Mouse (Mus musculus) T-helper 2 cell (primary cell): ENCODE measurements around the gene Sqor.

ENCODE experiments used
- in situ Hi-C: fragments of 300-600 bp; cut with MboI, MseI; formaldehyde crosslinking; loops from one replicate; pipeline ENCODE4 v1.15.1; 2025; ENCODE audit warnings: high pct_unique_total_duplicates

Sqor gene

DNA sequence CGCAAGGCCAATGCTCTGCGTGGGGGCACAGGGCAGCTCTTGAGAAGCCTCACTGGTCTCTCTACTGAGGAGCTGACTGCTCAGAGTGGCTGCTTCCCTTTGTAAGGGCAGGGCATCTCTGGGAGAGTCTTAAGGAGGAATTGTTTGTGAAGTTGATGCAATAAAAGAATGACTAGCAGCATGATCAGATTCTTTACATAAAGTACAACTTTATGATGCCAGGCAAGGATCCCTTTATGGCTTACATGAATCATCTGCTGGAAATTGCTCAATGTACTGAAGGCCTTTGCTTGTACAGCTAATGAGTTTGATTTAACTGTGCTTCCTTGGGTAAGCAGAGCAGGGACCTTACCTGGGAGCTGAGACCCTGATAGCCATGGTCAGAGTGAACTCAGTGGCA is 18.7 kb downstream of the Sqor start:
- in situ Hi-C loops = no loop called here

DNA sequence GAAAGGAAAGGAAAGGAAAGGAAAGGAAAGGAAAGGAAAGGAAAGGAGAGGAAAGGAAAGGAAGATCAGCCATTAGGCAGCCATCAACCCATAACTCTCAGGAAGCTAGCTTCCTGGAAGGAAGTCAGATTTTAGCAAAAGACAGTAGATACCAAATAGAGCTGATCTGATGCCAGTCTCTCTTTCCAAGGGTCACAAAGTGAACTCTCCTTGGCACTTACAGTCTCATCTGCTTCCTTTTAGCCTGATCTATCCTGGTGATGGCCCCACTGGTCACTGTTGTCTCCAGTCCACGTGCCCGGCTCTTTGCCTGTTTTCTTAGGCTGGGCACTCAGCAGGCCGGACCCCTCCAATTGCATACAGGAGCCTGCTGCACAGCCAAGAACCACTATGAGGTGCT is 19.7 kb downstream of the Sqor start:
- in situ Hi-C loops = no loop called here

DNA sequence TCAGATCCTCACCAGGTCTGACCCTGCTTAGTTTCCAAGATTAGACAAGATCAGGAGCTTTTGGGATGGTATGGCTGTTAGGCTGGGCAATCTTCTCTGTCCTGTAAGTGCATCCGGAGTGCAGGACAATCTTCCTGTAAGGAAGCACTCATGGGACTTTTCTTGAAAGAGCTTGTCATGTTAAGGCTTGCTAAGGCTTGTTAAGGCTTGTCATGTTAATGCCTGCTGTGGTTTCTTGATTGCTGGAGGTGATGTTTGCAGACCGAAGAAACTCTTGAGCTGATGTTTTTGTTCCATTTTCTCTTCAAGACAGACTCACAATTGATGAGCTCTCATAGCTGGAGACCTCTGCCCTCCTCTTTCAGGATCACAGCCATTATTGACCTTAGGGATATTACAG is 21.1 kb downstream of the Sqor start:
- in situ Hi-C loops = no loop called here

DNA sequence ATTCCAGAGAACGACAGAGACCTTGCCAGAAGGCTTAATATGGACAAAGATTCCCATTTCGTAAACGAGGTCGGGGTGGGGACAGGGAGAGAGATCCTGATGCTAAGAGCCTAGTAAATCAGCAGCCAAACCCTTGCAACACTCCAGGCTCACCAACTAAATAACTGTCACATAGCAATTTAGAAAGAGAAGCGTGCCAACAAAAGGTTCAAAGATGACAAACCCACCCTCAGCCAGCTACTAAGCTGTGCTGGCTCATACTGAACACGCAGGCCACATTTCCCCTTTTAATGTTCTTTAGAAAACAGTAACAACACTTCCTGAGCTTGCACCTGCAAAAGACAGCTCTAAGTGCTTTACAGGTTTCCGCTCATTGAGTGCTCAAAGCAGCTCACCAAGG is 24.3 kb downstream of the Sqor start:
- in situ Hi-C loops = no loop called here

DNA sequence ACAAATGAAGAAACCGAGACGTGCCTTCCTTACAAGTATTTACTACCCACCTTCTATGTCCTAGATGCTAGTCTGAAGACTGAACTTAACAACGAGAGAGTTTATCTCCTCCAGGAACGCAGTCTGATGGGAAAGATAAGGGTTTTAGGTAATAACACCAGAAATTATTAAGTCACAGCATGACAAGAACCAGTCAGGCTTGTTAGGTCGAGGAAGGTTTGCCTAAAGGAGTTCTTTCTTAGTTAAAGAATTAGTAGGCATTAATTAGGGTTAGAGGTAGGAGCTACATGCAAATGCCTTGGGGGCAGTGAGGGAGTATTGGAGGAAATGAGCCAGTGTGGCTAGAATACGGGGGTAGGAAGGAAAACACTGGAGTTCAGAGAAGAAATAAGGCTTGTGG is 24.7 kb downstream of the Sqor start:
- in situ Hi-C loops = no loop called here

DNA sequence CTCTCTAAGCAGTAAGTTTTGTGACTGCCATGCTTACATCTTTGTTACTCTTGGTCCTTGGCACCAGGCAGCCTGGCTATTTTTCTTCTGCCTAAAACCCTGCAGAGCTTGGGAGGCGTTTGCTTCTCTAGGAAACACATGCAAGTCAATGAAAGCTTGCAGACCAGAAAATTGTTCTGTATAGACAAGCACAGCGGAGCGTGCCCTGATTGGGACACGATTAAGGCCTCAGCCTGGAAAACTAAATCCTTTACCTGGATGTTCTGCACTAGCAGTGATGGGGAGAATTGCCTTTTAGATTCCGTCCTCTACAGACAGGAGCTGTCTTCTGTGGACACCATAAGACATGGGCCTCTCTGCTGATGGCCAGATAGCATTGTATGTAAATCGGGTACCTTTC is 39.4 kb downstream of the Sqor start:
- in situ Hi-C loops = no loop called here

DNA sequence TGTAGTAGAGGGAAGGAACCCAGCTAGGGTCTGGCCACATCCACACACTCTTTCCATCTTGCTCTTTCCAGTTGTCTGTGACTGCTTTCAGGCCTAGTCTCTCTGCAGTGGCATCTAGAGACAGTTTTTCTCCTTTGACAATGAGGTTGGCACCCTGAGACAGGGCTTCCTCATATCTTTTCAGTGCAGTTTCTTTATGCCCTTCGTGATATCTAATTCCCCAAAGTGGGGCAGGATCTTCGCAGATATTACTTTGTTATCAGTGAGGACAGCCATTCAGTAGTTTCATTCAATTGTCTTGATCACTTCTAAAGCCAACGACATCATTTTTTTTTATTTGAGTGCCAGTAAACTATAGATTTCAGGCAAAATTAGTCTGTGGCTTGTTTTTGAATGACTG is 41.0 kb downstream of the Sqor start:
- in situ Hi-C loops = no loop called here

DNA sequence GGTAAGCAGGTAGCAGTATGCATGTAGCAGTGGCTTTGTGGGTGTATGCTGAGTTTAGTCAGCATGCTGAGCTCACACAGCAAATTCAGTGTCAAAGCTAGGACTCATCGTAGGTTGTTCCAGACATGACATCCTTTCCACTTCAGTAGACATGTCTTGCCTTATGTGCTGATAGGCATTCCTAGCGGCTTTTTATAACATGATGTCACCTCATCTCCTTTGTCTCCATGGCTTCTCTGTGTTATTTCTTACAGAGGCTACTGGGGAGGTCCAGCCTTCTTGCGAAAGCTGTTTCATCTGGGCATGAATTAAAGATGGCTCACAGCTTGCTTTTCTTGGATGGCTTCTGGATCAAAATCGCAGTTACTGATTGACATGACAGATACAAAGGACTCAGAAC is 44.0 kb downstream of the Sqor start:
- in situ Hi-C loops = no loop called here

DNA sequence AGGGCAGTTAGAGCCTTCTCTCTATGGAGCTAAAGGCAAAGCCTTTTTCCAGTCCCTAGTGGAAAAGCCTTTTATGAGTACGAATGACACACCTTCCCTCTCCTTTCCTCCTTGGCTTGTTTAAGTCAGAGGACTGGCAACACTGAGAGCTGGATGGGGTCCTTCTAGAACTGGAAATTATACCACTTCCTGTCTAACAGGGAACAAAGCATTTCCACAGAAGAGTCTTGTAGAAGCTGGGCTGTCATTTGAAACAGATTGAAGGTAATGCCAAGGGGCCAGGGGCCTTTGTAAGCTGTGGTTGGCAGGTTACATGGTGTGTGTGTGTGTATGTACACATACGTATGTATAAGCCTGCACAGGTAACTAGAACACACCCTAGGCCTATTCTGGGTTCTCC is 51.9 kb downstream of the Sqor start:
- in situ Hi-C loops = no loop called here

DNA sequence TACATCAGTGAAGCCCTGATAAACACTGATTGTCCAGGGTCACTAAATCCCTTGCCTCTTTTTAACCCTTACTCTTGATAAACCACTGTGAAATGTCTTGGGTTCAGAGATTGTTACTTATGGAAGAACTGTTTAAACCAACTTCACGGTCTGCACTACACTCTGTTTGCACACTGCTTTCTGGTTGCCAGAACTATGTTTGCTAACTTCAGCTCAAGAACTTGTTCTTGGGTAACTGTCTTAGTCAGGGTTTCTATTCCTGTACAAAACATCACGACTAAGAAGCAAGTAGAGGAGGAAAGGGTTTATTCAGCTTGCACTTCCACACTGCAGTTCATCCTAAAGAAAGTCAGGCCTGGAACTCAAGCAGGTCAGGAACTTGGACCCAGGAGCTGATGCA is 56.2 kb downstream of the Sqor start:
- in situ Hi-C loops = no loop called here

DNA sequence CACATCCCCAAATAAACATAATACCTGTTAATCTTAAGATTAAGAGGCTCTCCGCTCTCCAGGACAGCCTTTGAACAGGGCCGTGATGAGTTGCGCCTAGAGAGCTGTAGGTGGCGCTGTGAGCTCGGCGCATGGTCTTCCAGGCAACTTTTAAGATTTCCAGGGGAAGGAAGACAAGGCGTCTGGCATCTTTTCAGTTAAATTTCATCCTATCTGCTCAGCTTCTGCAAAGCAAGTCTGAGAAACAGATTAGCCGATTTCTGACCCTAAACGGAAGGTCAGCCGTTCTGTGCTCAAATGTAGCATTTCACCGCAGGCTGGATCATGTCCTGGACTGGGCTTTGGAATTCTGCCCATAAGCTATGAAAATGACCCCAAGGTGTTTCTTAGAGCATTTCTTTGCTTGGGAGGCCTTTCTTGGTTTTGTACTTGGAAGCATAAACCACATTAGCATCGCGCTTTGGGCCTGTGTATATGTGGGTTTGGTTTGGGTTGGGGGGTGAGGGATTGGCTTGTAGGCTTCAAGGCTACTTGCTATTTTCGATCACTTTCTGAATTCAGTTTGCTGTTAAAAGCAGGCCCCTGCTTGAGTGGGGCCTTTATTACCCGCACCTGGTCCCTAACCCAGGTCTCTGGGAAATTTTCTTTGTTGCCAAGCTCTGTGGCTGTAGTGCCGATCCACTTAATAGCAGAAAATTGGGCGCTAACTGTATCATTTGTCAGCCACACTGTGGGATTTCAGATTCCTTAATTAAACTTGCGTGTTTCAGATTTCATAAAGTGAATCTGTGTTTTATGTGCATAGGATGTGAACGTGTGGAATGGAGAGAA is 60.6 kb downstream of the Sqor start:
- in situ Hi-C loops = no loop called here

DNA sequence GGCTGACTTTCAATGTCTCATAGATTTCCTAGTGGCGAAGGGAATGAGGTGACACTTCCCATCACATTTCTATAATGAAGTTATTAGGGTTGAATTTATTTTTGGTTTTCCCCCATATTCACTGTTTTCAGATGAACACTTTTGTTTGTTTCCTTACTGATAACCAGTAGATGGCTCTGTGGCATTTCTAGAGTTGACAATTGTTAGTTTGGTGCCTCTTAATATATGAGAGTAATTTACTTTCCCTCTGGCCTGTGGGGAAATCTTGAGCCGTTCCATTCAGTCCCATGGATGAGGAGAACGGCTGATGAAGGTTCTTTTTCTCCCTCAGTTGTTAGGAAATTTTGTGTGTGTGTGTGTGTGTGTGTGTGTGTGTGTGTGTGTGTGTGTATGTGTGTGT is 61.3 kb downstream of the Sqor start:
- in situ Hi-C loops = no loop called here

DNA sequence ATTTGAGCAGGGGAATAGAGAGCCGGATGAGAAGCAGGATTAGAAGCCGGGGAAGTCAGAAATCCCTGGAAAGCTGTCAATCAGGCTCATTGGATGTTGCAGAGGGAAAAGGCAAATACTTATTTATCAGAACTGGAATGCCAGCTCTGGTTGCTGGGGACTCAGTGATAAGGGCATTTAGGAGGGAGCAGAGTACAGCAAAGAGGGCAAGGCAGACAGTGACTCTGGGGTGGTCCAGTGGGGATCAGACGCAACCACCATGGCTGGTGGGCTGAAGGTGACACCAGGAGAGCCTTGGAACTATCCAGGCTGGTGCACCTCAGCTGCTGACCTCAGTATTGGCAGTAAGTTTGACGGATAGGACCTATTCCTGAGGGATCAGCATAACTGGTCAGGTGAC is 89.6 kb downstream of the Sqor start:
- in situ Hi-C loops = no loop called here

DNA sequence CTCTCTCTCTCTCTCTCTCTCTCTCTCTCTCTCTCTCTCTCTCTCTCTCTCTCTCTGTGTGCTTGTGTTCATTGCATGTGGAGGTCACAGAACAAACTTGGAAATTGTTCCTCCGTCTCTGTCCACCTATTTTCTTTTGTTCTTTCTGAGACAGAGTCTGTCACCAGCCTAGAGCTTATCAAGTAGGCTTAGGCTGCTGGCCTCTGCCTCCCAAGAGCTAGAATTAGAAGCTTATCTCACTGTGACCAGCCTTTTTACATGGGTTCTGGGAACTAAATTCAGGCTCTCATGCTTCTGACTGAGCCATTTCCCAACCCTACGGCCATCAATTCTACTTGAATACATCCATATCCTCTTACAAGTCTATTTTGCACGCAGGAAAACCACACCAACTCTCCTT is 90.3 kb downstream of the Sqor start:
- in situ Hi-C loops = no loop called here
